ENCODE assay signal across 12 mouse cellular contexts in the genomic region with DNA sequence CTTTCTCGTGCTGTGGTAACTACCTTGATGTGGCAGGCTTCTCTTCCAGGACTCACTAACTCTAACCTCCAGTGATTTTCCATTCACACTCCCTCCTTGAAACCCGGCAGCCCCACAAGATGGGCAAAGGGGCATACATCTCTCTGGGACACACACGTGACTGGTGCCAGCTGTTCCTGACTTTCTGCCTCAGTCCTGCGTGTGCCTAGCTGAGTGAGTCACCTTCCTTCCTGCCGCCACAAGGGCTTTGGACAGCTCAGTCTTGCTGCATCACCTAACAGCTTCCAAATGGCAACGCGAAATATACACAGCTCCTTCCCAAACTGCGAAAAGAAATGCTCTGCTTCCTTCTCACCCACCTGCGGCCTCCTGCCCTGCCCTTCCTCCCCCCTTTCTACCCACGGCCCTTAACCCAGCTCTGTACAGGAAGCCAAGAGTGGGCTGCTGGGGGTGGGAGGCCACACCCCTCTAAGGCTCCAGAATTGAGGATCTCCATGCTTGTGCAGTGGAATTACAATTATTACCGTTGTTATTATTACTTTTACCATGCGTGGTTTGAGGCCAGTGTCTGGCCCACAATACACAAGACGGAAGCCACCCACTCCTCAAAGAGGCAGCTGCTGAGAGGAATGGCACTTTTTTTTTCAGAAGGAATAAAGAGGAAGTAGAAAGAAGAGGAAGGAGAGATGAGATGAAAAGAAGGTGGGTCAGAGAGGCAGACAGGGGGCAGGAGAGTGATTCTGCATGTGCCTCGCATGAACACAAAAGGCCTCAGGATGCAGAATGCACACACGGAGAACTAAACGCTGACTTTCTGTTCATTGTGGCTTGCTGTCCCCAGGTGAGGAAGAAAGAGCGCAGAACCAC.
DNase-seq lines count a peak whose midpoint lies in the region; ATAC-seq and TF ChIP-seq lines count a peak whose summit lies in the region.
"Had no signal": no experiment of that assay in that cellular context is flagged by ENCODE, and none has a peak within 500 bp of the region (broad histone marks: within the 10 kb centered on the region; RNA-seq: fewer than 3 reads in every experiment).

No protein-coding gene starts in this region.

- 68% methylated on average over 17 of the region's 17 CpGs for WGBS in kidney, adult 2 months

- DNase-seq in frontal cortex, postnatal 36 days (ENCODE audit: low spot score in 2 of 2): peak; percentile 30 to 39
- no peak for DNase-seq in frontal cortex, postnatal 10 days (ENCODE audit: low spot score in 2 of 2)
- DNase-seq in 3134 (ENCODE audit: extremely low read depth, insufficient read length, low spot score) (peak; percentile 72), Patski (ENCODE audit: low read depth, low spot score) (no peak)
- DNase-seq in kidney, adult 2 months: no peak
- DNase-seq in lung, postnatal 10 days: no peak
- no peak for DNase-seq in kidney, adult 11 months
- DNase-seq: cerebellum, postnatal 36 days; lung, postnatal 4 days had no signal

- no peak for TF ChIP-seq CTCF in Patski (IDR thresholded peaks at IDR 0.05)
- no peak for TF ChIP-seq CTCF in kidney, adult 2 months (conservative IDR thresholded peaks at IDR 0.05; ENCODE audit: insufficient read depth, insufficient read length, low read depth, low read length)

- H3K27ac ChIP-seq in kidney, adult 2 months (ENCODE audit: insufficient read depth, low read depth, low read length): no peak overlapping the region

- H3K36me3 ChIP-seq in megakaryocyte, embryonic 14.5 days (replicated peaks; ENCODE audit: low read length): no peaks in the 10 kb centered on the region
- H3K36me3 ChIP-seq in kidney, adult 2 months (ENCODE audit: control insufficient read depth, insufficient read depth, low read length): no peaks in the 10 kb centered on the region
- H3K36me3 ChIP-seq: heart, embryonic 12.5 days had no signal

- H3K9me3 ChIP-seq in megakaryocyte, embryonic 14.5 days: no peaks in the 10 kb centered on the region
- H3K9me3 ChIP-seq: heart, embryonic 12.5 days had no signal

- H3K4me3 ChIP-seq in megakaryocyte, embryonic 14.5 days (replicated peaks): peak overlapping the region; percentile 73
- no peak overlapping the region for H3K4me3 ChIP-seq in kidney, adult 2 months (ENCODE audit: insufficient read depth, low read depth, low read length)
- H3K4me3 ChIP-seq: heart, embryonic 12.5 days had no signal

- in situ Hi-C loops in Patski (cut with MboI; ENCODE audit: low pct_unique_long_range_greater_than_20kb): no loop called here

- POLR2A ChIA-PET in Patski (lab: Charles Lee): interaction anchor here (0.7 kb wide), 1 partner anchor 63 kb away, joined by 3 read pairs; no protein-coding TSS in a partner anchor

- peaks cover 28% of the 10 kb centered on the region for H3K4me1 ChIP-seq in megakaryocyte, embryonic 14.5 days
- peaks cover 4% of the 10 kb centered on the region; the same call in 1 of the 2 replicates for H3K4me1 ChIP-seq in kidney, adult 2 months (ENCODE audit: control insufficient read depth, insufficient read depth, low read length)

- peak; percentile 82 for ATAC-seq in Patski
- ATAC-seq: inflammation-experienced regulatory T-cells, adult 6 months had no signal

- no peaks in the 10 kb centered on the region for H3K27me3 ChIP-seq in Patski
- no peaks in the 10 kb centered on the region for H3K27me3 ChIP-seq in megakaryocyte, embryonic 14.5 days (replicated peaks)
- no peaks in the 10 kb centered on the region for H3K27me3 ChIP-seq in kidney, adult 2 months (replicated peaks; ENCODE audit: control insufficient read depth, insufficient read depth, low read length)
- H3K27me3 ChIP-seq: heart, embryonic 12.5 days had no signal

- CTCF ChIA-PET in Patski (lab: Charles Lee): no interaction called here

- no peak for TF ChIP-seq POLR2A in kidney, adult 2 months (IDR thresholded peaks at IDR 0.05; ENCODE audit: low read depth, low read length)

Comparison
In these comparisons a context has a peak if more than half of its experiments do, and no peak if none do; other contexts are left out.
1. DNase-seq: peak in frontal cortex, postnatal 36 days (2 of 2) and 3134 (single experiment); none in frontal cortex, postnatal 10 days (0 of 2), Patski (single experiment), kidney, adult 2 months (single experiment), lung, postnatal 10 days (single experiment) and kidney, adult 11 months (single experiment).